Mouse (Mus musculus): ENCODE data around the gene Aars2. TPM values are rescaled to one million over a fixed set of nuclear protein-coding genes. Genes with fewer than 3 reads are reported as not detected.
A peak's percentile ranks its signal among the peaks of the same experiment; 100 is the strongest.

Aars2 gene
- total RNA-seq, 2 experiments from 2014 or later, result 2.7 to 3.7 TPM

DNA sequence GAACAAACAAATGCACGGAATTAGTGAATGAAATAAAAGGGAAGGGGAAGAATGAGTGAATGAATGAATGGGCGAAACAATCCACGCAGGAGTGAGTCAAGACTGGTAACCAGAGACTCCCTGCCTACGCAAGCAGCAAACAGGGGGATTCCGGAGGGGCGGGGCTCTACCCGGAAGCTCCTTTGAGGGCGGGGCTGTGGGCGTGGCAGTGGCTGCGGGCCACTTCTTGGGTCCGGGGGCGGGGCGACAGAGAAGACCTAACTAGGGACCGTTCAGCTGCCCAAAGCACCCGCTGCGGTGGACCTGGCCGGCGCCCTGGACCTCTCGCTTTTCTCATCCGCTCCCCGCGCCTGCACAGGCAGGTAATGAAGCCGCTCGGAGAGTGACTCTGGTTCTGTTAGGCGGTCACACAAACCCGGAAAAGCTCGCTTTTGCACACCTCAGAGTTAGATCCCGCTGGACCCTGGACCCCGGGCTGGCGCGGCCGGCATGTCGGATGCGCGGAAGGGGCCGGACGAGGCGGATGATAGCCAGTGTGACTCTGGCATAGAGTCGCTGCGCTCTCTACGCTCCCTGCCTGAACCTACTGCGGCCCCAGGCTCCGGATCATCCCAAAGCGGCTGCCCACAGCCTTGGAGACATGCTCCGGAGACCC is 48.9 kb downstream of the Aars2 start, which contains the start of gene Nfkbie:
TSS of gene Nfkbie (plus strand) at position 252 of the 655 bp plus-strand sequence.
- ATAC-seq (replicated peaks; ENCODE audit: low FRiP score, poor library complexity, severe bottlenecking), result peak; percentile 66

DNA sequence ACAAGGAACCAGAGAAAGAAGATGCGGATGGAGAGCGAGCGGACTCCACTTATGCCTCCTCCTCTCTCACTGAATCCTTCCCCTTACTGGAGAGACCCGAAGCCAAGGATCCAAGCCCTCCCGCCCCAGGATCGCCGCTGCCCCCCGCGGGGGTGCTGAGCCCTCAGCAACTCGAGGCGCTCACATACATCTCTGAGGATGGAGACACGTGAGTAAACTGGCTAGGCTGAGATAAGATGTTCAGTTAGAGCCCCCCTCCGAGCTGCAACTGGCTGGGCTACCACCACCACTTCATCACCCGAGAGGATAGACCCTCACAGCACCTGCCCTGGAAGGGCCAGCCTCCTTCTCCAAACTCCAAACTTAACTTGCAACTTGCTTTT is 49.5 kb downstream of the Aars2 start:
- no peak for ATAC-seq (replicated peaks; ENCODE audit: low FRiP score, poor library complexity, severe bottlenecking)

DNA sequence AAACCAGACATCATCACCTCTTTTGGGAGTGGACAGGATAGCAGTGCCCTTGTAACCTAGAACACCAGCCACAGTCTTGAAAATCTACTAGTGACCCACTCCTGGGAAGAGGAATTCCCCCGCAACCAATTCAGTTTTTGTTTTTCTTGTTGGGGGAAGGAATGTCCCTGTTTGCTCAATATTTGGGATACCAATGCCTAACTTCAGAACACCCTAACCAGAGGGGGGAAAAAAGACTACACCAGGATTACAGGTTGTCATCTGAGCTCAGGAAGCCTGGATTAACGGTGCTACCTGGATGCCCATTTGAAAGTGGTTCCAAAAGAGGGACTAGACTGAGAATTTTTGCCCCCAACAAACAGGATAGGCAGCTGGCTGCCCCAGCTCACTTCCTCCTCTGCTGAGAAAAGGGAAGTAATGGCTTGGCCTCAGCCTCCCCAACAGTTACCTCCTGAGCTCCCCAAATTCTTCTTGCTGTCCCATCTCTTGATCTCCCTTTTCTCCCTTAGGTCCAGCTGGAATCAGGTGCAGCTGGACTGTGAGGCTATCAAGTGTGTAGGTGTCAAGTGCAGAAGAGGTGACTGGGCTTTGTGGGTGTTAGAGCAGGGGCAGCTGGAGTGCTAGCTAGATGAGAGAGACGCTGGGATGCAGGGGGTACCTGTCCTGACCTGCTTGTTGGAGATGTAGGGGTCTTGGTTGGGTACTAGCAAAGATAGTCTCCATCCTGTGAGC is 50.0 kb downstream of the Aars2 start:
- no peak for ATAC-seq (replicated peaks; ENCODE audit: low FRiP score, poor library complexity, severe bottlenecking)

GRCm38 (mm10) chr17:45557246-45557824 is 50.7 kb downstream of the Aars2 start:
- no peak for ATAC-seq (replicated peaks; ENCODE audit: low FRiP score, poor library complexity, severe bottlenecking)

GRCm38 (mm10) chr17:45557998-45558862 is 51.6 kb downstream of the Aars2 start:
- no peak for ATAC-seq (replicated peaks; ENCODE audit: low FRiP score, poor library complexity, severe bottlenecking)

DNA sequence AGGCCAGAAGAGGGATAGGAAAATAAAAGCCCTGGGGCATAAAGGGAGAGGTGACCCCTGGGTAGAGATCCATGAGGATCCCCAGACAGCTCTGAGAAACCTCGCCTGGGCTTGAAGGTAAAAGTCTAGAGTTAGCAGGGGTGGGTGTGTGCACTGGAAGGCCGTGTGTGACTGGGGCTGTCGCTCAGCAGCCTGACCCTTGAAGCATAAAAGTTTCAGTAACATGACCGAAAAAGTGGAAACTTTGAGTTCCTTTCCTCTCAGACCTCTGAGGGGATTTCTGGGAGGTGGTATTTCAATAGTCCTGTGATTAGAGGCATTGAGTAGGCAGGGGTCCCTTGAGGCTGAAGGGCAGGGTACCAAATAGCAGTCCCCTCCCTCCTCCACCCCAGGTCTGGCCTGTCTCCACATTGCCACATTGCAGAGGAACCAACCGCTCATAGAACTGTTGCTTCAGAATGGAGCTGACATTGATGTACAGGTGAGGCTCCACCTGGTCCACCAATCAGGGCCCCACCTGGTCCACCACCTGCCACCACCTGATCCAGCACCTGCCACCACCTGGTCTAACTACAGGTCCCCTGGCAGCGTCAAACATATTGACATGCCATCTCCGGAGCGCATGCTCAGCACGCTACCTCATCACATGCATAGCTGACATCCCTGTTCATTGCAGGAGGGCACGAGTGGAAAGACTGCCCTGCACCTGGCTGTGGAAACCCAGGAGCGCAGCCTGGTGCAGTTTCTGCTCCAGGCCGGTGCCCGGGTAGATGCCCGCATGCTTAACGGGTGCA is 53.3 kb downstream of the Aars2 start:
- ATAC-seq (replicated peaks; ENCODE audit: low FRiP score, poor library complexity, severe bottlenecking), result no peak

DNA sequence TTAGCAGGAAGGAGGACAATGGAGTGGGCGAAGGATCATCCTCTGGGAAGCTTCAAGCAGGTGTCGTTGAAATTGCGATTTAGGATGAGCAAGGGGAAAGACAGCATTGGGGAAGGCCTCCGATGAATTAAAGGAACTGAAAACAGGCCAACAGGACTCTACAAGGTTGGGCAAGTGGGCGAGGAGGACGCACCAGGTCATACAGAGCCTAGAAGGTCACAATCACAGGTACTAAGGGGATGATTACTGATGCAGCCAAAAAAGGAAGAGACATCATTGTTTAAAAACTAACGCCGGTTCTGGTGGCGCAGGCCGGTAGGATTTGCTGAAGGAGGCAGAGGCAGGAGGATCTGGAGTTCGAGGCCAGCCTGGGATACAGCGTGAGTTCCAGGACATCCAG is 56.6 kb downstream of the Aars2 start:
- ATAC-seq (replicated peaks; ENCODE audit: low FRiP score, poor library complexity, severe bottlenecking), result no peak

- peak; percentile 69 for ATAC-seq (replicated peaks; ENCODE audit: low FRiP score, poor library complexity, severe bottlenecking)
Measured at GRCm38 (mm10) chr17:45563655-45564530, 57.3 kb downstream of the Aars2 start, which contains the start of gene Slc35b2. Slc35b2 (plus strand) TSS chr17:45563874.

- 0 out of 2 replicates have a peak, but pooled peaks have one; percentile 23 for ATAC-seq (replicated peaks; ENCODE audit: low FRiP score, poor library complexity, severe bottlenecking)
Measured at GRCm38 (mm10) chr17:45564531-45565084, 58.0 kb downstream of the Aars2 start.

DNA sequence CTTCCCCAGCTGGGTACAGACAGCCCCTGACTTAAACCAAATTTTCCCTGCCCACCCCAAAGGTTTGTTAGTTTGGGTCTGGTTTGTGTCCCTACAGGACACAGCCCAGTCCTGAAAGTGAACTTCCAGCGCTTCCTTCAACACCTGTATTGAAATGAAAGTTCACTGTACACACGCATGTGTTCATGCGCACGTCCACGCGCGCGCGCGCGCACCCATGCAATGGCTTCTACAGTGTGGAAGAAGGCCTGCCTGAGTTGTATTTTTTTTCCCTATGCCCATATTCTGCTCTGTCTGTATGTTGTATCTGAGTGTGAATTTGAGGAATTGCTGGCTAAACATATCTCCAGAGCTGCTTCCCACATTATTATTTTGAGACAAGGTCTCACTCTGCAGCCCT is 58.5 kb downstream of the Aars2 start:
- ATAC-seq (replicated peaks; ENCODE audit: low FRiP score, poor library complexity, severe bottlenecking), result no peak

DNA sequence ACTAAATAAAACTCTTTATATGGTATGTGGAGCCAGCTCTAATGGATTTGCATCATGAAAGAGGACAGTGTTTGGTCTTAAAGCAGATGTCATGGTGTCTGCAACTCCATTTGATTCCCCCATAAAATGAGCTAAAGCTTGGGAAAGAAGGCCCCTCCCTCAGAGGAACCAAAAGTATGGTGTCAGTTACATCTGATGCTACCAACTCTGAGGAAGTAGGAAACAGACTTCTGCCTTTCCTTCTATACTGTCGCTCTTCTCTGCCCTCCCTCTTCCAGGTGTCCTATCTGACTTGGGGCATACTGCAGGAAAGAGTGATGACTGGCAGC is 59.4 kb downstream of the Aars2 start:
- ATAC-seq (replicated peaks; ENCODE audit: low FRiP score, poor library complexity, severe bottlenecking), result no peak

DNA sequence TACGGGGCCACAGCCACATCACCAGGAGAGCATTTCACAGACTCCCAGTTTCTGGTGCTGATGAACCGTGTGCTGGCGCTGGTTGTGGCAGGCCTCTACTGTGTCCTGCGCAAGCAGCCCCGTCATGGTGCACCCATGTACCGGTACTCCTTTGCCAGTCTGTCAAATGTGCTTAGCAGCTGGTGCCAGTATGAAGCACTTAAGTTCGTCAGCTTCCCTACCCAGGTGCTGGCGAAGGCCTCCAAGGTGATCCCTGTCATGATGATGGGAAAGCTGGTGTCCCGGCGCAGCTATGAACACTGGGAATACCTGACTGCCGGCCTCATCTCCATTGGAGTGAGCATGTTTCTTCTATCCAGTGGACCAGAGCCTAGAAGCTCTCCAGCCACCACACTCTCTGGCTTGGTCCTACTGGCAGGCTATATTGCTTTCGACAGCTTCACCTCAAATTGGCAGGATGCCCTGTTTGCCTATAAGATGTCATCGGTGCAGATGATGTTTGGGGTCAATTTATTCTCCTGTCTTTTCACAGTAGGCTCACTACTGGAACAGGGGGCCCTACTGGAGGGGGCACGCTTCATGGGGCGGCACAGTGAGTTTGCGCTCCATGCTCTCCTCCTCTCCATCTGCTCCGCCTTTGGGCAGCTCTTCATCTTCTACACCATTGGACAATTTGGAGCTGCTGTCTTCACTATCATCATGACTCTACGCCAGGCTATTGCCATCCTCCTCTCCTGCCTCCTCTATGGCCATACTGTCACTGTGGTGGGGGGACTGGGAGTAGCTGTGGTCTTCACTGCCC is 59.9 kb downstream of the Aars2 start:
- ATAC-seq (replicated peaks; ENCODE audit: low FRiP score, poor library complexity, severe bottlenecking), result no peak

DNA sequence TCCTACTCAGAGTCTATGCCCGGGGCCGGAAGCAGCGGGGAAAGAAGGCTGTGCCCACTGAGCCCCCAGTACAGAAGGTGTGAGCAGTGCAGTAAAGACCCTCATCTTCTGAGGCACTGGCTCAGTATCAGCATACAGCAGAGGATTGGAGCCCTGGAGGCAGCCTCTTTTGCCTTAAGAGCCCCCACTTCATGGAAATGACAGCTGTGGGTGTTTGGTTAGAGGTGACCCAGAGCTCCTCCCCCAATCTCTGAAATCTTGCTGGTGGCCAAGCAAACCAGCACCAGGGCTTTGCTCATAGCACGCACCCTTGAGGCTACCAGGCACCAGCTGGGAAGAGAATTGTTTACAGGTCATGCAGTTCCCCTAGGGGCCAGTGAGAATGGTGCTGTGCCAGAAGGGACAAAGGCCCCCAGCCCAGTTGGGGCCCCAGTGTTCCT is 60.5 kb downstream of the Aars2 start:
- ATAC-seq (replicated peaks; ENCODE audit: low FRiP score, poor library complexity, severe bottlenecking), result no peak

- no peak for ATAC-seq (replicated peaks; ENCODE audit: low FRiP score, poor library complexity, severe bottlenecking)
Measured at GRCm38 (mm10) chr17:45568990-45569389, 62.3 kb downstream of the Aars2 start.

DNA sequence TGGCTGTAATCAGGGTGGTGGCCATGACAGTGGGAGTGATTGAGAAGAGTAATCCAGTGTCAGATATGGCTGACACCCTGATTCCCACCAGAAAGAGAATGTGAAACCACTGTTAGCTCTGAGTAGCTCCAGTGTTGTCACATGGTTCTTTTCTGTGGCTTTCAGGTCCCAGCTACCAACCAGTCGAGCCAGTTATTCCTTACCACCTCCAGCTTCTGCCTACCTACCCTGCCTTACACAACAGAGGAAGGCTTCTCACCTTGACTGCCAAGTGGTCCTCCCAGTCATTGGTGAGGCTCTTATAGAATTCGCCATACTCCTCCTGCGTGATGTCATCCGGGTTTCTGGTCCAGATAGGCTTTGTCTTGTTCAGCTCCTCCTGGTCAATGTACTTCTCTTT is 63.4 kb downstream of the Aars2 start:
- ATAC-seq (replicated peaks; ENCODE audit: low FRiP score, poor library complexity, severe bottlenecking), result no peak

All from erythroblast, adult 5-6 weeks (primary cell).